Mouse (Mus musculus): ENCODE measurements around the gene Fam163a.
"Not testable (repeated sequence)": the region's sequence is repeated elsewhere in the genome, so short reads cannot be mapped to it uniquely, and the experiment has no call there.

Fam163a gene

DNA sequence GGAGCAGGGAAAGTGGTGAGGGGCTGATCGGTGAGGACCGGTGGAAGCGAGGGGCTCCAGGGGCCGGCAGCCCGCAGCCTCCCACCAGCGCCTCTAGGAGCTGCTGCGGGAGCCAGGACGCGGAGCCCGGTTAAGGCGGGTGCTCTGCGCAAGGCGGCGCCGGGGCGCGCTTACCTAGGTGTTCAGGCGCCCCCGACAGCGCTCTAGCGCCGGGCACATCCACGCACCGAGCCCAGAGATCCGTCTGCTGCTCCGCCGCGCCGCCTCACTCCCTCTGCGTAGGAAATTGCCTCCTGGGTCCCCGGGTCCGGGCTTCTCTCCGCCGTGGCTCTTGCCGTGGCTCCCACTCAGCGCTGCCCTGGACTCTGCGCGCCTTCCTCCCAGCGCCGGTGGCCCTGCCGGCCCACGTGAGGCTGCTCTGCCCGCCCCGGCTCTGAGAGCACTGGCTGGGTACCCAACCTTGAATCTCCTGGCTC is at the start of gene Fam163a:
Fam163a (minus strand) TSS at position 371 of the 476 bp plus-strand sequence.
- no peak for DNase-seq (ENCODE audit: low read depth, low spot score)

DNA sequence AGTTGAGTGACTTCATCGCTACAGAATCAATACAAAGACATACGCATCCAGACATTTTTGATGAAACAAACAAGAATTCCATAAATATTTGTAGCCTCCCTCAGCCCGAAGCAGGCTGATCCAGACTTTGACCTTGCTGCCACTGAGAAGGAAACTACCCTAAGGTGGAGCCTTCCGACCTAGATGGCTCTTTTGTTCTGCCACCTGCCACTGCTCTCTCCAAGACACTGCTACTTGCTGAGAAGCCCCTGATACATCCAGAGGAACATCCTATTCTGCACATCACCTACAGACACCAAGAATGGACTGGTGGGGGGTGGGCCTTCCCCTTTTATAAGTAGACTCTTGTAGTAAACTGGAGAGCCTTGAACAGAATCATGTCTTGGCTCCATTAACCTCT is 46.3 kb upstream of the Fam163a start:
- DNase-seq (ENCODE audit: low read depth, low spot score), result not testable (repeated sequence)

DNA sequence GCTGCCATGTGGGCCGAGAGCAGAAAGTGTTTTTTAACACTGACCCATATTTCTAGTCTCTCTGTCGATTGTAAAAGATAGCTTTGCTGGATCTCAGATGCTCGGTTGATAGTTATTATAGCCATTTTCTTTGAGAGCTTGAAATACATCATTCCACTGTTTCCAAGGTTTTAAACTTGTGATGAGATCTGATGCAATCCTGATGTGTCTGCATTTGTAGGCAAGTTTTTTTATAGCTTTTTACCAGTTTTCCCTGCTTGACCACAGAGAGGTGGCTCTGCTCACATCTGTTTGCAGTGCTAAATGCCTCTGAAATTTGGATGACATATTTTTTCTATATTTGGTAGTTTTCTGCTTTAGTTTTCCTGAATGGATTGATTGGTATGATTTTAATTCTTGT is 43.1 kb upstream of the Fam163a start:
- DNase-seq (ENCODE audit: low read depth, low spot score), result no peak

DNA sequence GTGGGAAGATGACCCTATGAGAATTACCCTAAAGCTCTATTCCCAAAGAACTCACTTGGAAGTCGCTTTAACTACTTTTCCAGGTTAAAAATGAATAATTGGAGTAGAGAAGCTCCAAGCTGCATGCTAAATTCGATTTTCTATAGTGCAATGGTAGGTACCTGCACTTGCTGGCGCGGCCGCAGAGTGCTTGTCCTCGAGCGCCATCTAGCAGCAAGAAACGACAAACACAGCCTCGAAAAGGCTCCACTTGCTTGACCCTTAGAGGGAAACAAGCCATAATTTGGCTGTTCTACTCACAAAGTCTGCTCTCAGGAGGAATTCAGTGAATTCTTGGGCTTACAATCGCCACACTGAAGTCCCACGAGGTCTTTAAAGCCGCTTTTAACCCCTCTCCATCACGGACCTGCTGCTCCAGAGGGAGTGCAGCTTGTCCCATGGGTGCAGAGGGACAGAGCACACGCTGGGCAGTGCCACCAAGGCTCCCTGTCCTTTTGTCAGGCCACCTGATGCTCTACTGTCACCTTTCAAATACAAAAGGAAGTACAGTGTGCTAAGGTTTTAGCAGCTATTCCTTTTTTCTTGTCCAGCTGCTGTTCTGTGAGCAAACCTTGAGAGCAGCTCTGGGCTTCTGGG is 37.0 kb upstream of the Fam163a start:
- DNase-seq (ENCODE audit: low read depth, low spot score), result peak; percentile 72

DNA sequence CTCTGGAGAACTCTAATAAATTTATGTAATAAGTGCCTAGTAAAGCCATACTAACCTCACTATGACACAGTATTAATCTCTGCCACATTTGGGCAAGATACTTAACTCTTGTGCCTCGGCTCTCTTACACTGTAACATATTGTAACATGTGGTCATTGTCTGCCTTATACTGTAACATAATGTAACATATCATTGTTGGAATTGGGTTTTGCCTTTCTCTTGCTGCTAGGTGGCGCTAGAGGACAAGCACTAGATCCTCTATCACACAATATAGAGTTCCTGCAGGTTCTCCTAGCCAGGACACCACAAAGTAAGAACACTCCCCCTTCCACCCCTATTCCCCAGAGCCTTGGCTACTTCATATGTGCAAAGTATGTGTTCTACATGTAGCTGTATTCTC is 36.2 kb upstream of the Fam163a start:
- peak; percentile 48 for DNase-seq (ENCODE audit: low read depth, low spot score)

DNA sequence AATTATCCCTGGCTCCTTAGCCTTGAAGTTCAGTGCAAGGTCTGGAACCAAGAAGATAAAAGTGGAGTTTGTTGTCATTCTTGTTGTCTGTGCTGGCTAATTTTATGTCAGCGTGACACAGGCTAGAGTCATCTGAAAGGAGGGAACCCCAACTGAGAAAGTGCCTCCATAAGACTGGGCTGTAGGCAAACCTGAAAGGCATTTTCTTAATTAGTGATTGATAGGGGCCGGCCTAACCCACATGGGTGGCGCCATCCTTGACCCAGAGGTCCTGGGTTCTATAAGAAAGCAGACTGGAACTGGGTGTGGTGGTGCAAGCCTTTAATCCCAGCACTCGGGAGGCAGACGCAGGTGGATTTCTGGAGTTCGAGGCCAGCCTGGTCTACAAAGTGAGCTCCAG is 26.3 kb upstream of the Fam163a start:
- DNase-seq (ENCODE audit: low read depth, low spot score), result no peak

DNA sequence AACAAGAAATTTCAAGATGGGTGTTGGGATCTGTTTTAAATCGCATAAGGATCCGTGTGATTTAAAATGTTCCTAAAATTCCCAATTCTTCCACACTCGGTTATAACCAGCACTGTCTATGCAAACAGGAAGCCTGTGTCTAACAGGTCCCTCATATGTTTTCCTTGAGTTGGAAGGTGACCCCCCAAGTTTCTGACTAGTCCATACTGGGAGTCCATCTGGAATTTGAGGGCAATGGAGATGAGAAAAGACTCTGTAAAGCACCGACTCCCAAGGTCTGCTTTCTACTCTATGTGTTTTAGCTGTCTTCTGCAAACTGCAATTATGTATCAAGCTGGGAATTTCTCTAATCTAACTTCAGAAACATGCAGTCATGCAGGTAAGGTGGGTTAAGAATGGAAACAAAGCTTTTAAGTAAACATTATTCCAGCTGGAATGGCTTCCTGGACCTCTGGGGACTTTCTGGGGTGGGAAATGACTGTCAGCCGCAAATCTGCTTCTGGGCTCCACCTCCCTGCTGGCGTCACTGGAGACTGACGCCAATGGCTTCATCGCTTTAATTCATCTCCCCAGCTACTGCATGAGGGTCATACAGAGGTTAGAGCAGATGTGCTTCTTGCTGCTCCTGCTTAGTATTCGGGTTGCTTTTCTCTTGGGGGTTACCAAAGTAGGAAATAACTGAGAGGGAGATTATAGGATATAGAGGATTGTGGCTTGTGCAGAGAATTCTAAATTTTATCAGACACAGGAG is 25.7 kb upstream of the Fam163a start:
- peak; percentile 48 for DNase-seq (ENCODE audit: low read depth, low spot score)

DNA sequence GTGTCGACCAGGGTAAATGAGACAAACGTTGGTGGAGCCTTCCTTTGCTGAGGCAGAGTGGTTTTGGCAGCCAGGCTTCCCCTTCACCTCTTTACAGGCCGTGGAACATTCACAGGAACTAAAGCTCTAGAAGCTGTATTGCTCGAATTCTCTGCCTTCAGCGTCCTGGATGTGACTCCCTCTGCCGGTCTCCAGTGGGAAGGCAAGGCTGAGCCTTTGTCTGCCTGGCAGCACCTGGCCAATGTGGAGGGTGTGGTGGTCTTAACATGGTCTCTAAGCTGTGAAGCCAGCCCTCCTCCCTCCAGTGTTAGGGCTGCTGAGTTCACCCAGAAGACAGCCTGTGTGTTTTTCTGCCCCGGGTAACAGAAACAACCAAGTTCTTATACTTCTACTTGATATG is 24.6 kb upstream of the Fam163a start:
- peak; percentile 72 for DNase-seq (ENCODE audit: low read depth, low spot score)

DNA sequence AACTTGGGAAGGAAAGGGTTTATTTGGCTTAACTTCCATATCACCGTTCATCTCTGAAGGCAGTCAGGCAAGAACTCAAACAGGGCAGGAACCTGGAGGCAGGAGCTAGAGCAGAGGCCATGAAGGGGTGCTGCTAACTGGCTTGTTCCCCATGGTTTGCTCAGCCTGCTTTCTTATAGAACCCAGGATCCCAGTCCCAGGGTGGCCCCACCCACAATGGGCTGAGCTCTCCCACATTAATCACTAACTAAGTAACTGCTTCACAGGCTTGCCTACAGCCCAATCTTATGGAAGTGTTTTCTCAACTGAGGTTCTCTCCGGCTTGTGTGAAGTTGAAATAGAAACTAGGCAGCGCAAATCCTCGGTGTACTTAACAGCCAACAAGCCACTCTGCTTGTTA is 23.9 kb upstream of the Fam163a start:
- no peak for DNase-seq (ENCODE audit: low read depth, low spot score)

DNA sequence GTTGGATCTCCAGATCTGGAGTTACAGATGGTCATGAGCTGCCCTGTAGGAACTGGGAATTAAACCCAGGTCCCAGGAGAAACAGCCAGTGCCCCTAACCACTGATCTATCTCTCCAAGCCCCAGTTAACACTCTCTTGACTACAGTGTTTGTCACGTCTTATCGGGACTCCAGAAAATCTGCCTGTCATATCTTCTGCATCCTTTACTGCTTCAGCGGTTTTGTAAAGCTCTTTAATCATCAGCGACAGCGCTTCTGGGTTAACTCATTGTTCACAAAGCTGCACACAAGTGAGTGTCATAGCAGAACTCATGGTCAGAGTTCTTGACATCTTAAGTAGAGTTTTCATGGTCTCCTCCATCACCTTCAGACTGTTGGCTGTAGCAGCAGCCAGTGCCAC is 22.1 kb upstream of the Fam163a start:
- no peak for DNase-seq (ENCODE audit: low read depth, low spot score)

DNA sequence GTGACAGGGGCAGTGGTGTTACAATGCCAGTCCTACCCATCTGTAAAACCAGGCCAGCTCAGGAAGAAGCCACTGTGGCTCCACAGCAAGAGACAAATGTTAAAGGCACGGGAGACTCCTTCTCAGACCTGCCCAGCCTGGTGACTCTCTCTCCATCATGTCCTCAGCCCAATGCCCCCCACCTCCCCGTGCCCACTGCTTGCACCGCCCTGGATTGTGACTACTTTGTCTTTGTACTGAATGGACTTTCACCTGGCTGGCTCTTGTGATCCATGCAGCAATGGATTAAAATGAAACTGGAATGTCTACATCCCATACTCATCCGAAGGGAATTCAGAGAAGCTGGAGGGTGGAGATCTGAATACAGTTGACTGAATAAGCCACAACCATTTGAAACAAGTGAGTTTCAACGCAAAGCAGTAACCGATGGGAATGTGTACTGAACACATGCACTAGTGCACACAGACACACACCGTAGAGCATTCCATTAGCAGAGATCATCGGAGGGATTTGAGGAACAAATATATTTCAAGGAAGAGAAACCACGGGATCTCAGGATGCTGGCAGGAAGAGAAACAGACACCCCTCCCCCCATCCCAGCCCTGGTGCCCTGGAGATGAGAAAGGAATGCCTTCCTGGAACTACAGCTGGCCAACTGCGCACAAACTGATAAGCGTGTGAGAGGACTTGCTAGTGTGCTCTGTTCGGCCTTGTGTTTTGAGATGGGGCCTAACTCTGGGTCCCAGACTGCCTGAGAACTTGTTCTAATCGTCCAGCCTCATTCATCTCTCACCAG is 17.6 kb upstream of the Fam163a start:
- no peak for DNase-seq (ENCODE audit: low read depth, low spot score)

DNA sequence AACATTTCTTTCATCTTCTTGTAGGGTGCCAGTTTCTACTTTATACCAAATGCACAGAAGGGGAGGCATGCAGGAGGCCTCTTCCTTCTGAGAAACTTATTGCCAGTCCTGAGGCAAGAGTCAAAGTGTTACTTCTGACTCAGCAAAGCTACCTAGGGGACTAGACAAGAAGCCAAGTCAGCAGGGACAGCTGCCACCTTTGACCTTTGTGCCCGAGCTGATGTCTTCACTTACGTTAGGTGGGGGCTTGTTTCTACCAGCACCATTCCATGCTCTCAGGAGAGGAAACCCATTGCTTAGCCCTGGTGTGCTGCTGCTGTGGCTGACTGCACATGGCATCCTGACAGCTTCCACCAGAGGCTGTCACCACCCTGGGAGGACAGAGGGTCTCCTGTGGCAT is 16.5 kb upstream of the Fam163a start:
- DNase-seq (ENCODE audit: low read depth, low spot score), result no peak

DNA sequence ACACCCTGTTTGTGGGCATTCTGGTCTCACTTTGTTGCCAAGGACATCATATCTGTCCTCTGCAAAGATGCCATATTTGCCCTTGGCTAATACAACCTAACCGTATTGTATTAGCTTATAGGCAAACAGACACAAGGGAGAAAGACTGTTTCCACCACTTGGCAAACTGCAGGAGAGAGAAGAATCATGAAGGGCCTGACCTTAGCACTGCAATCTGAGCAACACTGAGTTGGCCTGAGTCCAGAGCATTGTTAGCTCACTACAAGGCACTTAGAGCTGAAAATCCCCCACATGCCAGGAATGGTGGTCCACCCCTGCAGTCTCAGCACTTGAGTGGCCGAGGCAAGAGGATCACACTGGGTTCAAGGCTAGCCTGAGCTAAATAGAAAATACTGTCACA is 13.7 kb upstream of the Fam163a start:
- DNase-seq (ENCODE audit: low read depth, low spot score), result no peak

DNA sequence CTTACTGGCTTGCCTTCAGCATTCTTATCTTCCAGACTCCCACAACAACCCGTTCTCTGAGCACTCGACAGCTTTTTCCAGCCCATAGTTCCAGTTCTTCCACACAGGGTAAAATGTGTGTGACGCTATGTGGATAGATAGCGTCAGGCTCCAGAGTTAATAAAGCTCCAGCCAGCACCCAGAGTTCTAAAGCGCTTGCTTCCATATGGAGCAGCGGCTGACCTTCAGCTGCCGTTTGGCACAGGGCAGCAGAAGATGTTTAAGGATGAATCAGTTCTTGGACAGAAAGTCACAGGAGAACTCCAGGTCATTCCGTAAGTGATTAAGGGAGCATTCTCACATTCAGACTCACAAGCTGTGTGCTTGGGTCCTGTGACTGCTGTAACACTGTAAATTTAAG is 13.1 kb upstream of the Fam163a start:
- no peak for DNase-seq (ENCODE audit: low read depth, low spot score)

DNA sequence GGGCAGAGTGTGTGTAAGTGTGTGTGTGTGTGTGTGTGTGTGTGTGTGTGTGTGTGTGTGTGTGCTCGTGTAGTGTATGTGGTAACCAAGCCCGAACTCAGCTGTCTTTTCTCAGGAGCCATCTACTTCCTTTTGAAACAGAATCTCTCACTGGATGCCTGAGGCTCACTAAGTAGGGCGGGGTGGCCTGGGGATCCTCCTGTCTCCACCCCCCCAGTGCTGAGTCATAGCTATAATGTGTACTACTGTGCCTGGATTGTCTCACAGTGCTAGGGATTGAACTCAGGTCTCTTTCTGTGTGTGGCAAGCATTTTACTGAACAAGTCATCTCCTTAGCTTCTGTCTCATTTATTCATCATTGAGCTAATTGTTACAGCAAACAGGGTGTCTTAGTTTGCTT is 12.6 kb upstream of the Fam163a start:
- DNase-seq (ENCODE audit: low read depth, low spot score), result no peak

DNA sequence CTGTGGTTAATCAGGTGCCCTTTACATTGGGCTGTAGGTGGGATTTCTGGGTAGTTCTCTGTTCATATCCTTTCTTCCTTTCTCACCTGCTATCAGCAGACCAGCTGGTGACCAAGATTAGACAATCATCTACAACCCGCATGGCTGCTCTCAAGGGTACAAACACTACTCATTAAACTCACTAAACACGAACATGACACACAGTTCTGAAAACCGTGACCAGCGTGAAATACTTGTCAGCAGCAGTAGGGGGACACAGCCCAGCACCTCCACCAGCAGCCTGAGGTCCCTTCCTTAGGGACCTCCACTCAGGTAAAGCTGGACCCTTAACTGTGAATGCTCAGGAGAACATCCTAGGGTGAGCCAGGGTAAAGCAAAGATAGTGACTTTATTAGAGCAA is 11.4 kb upstream of the Fam163a start:
- no peak for DNase-seq (ENCODE audit: low read depth, low spot score)

DNA sequence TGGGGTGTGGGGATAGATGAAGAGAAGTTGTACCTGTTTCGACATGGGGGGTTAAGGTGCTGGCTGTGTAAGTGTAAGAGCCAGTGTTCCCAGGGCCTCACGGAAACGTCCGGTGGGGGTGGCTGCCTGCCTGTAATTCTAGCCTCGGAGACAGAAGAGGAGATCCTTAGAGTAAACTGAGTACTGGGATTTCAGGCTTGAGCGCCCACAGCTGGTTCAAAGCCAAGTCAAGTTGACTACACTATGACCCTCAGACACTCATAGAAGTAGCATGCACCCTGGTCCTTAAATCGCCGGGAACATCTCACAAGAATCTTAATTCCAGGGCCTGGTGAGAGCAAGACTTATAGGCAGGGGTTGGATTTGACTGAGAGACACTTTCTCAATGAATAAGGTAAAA is 9.8 kb upstream of the Fam163a start:
- DNase-seq (ENCODE audit: low read depth, low spot score), result no peak

DNA sequence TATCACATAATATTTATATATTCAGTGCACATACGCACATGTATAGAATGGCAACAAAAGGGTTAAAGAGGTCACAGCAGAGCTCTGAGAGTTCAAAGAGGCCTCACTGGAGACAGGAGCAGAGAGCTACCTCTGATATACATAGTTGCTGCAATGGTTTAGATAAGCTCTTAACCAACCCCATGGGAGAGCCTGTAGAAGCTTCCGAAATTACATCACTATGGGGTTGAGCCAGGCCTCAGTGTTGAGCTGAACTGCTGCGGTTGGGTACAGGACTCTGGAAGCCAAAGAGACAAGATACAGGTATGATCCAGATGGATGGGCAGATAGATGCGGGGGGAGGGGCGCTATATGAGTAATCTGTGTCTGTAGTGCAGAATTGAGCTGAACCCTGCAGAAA is 8.1 kb upstream of the Fam163a start:
- DNase-seq (ENCODE audit: low read depth, low spot score), result no peak

DNA sequence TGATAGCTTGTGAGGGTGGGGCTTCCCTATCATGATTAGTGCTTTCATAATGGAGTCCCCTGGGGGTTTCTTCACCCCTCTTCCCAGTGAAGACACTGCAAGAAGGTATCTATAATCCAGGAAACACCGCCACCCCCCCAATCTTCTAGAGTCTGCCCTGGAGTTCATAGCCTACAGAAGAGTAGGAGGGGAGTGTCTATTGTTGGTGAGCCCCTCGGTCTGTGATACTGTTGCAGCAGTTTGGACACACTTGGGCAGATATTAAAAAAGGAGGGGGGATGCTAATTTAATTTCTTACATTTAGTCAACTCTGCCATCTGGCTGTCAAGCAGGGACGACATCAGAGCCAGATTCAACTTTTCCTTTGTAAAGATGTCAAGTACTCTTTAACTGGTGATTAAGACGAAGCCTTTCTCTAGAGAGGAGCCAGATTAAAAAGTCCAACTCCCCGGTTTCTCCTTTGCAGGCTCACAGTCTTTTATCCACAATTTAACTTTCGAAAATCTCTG is 7.0 kb upstream of the Fam163a start:
- DNase-seq (ENCODE audit: low read depth, low spot score), result no peak

DNA sequence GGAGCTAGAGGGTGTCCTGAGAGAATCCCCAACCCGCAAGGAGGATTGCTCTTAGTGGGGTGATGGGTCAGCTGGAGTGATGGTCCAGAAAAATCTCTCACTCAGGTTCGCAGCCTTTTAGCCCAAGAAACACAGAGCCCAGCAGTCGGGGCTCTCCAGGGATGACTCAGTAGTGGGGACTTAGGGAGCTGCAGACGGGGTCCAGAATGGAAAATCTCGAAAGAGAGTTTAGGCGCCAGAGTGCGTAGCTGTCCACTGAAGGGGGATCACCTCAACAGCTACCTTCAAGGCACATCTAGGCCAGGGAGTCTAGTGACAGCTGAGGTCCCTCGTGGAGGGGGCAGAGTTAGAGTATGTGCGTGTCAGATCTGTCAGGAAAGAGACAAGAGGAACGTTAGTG is 338 bp upstream of the Fam163a start:
- no peak for DNase-seq (ENCODE audit: low read depth, low spot score)

DNA sequence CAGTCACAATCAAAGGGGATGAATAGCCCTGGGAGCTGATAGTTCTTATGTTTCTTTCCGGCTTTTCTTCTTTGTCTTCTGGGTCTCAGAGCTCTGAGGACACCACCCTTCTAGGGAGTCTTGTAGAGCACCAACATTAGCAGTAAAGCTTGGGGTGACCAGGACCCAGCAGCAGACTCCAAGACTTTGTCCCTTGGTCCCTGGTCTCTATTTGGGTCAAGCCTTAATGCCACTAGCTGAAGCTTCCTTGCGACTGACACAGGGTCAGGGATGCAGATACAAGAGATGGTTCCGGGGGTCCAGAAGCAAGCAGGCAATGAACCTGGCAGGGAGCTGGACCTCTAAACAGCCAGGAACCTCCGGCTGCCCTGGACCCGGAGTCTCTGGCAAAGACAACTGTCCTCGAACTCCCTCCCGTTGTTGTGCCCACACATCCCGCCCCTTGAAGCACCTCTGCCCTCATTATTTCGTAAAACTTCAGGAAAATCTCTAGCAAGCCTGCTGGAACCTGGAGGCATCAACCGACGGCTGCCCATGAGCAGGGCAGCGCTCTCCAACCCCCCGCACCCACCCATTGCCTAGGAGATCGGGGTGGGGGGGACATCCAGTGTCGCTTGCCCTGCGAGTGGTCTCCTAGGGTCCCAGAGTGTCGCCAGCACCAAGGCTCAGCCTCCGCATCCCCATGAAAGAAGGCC is 718 bp downstream of the Fam163a start:
- DNase-seq (ENCODE audit: low read depth, low spot score), result no peak

DNA sequence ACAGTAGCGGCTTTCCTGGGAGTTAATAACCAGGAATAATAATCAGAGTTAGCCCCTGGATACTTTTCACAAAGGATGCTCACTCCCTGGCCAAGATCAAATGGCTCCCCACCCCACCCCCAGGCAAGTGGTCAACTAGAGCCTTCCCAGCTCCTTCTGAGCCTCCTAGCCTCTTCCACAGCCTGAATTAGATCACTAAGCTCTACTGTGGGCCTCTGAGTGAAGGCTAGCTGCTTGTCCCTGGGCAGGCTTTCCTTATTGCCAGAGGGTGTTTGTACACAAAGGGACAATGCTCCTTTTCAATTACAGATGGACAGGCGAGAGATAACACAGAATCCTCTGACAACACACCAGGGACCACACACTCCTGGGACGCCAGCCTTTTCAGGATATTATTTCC is 2.2 kb downstream of the Fam163a start:
- no peak for DNase-seq (ENCODE audit: low read depth, low spot score)
